Mouse (Mus musculus) neural tube, embryonic 12.5 days (tissue): ENCODE measurements at regions not wholly inside any gene's neighbourhood (a gene's known extent, or its start where the extent isn't known, plus 50 kb on each side); places are given as distances from the start of the nearest gene placed in this dataset.

Source experiments
- ATAC-seq: fragments of 200-750 bp; cut with Nextera tagmentation; 2 replicates; pipeline ENCODE4 v1.8.0; 2017; ENCODE audit warnings: low read depth, mild to moderate bottlenecking, moderate TSS enrichment, moderate library complexity; ENCODE audit not compliant: low FRiP score
- H3K27ac ChIP-seq: fragments of 300-500 bp; sonication (generic); 2 replicates; pipeline ENCODE4 v1.5.1; 2016
- H3K27me3 ChIP-seq: fragments of 300-500 bp; sonication (generic); replicated peaks from 2 replicates; pipeline ENCODE4 v1.6.1; 2016; ENCODE audit warnings: mild to moderate bottlenecking
- H3K36me3 ChIP-seq: fragments of 300-500 bp; sonication (generic); 2 replicates; pipeline ENCODE4 v1.6.1; 2016; ENCODE audit warnings: mild to moderate bottlenecking
- H3K4me1 ChIP-seq: fragments of 300-500 bp; sonication (generic); 2 replicates; pipeline ENCODE4 v1.6.1; 2016
- H3K4me2 ChIP-seq: fragments of 300-500 bp; sonication (generic); replicated peaks from 2 replicates; pipeline ENCODE4 v1.6.1; 2016; ENCODE audit warnings: mild to moderate bottlenecking
- H3K4me3 ChIP-seq: fragments of 300-500 bp; sonication (generic); 2 replicates; pipeline ENCODE4 v1.5.1; 2016
- H3K9ac ChIP-seq: fragments of 300-500 bp; sonication (generic); 2 replicates; pipeline ENCODE4 v1.6.1; 2016; ENCODE audit warnings: mild to moderate bottlenecking
- H3K9me3 ChIP-seq: fragments of 300-500 bp; sonication (generic); 2 replicates; pipeline ENCODE4 v1.6.1; 2016; ENCODE audit warnings: mild to moderate bottlenecking
- WGBS: fragments of 180-500 bp; shearing (Covaris S2); methylation state at CpG from one replicate; pipeline ENCODE4 v1.1.7; 2016; 5-methylcytosine and 5-hydroxymethylcytosine counted together

DNA sequence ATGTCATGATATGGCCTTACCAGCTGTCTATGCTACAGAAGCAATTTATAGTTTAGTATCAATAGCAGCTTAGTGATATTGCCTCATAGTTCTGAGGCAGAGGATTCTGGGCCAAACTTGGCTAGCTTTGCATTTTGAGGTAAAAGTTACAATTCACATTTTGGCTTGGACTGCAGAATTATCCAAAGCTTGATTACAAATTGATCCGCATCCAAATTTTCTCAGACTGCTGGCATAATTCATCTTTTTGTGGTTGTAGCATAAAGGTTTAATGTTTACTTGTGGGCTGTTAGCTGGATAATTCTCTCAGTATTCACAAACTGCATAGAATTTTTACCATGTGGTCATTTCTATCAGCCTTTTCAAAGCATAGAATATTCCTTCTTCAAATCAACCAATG, 589.9 kb upstream of the Pdcd1 start:
- H3K4me2 ChIP-seq: no peak overlapping the region
- WGBS: 96% methylated on average over 1 of the region's 1 CpGs

DNA sequence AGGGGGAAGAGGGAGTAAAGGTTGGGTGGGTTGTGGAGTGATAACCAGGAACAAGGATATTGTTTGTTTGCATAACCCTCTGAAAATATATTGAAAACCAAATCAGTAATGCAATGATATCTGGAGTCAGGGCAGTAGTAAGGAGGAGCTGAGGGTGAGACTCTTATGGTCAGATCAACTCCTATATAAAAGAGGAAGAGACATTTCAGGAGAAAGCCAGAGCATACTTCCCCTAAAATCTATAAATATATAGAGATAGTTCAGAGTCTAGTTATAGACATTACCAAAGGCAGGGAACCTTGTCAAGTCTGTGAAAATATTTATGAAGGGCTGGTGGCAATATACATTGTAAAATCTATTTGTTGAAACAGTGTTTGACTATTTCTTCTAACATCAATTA, 605.9 kb upstream of the Pdcd1 start:
- H3K9me3 ChIP-seq: no peaks in the 10 kb centered on the region
- no peak for ATAC-seq
- no peaks in the 10 kb centered on the region for H3K27me3 ChIP-seq
- H3K4me2 ChIP-seq: no peak overlapping the region
- no peak overlapping the region for H3K4me3 ChIP-seq
- no peak overlapping the region for H3K27ac ChIP-seq
- H3K9ac ChIP-seq: no peak overlapping the region
- no peaks in the 10 kb centered on the region for H3K36me3 ChIP-seq
- no peaks in the 10 kb centered on the region for H3K4me1 ChIP-seq

More for the DNA sequence above, 589.9 kb upstream of the Pdcd1 start:
- H3K9me3 ChIP-seq: no peaks in the 10 kb centered on the region
- no peak overlapping the region for H3K27ac ChIP-seq
- H3K9ac ChIP-seq: no peak overlapping the region
- H3K4me3 ChIP-seq: no peak overlapping the region
- no peak for ATAC-seq
- H3K27me3 ChIP-seq: no peaks in the 10 kb centered on the region
- H3K4me1 ChIP-seq: no peaks in the 10 kb centered on the region
- H3K36me3 ChIP-seq: no peaks in the 10 kb centered on the region

GRCm38 (mm10) chr1:94671641-94672040, 619.3 kb upstream of the Pdcd1 start:
- Histone ChIP-seq H3K4me1 (no peaks in the 10 kb centered on the region), H3K9ac (no peak overlapping the region), H3K9me3 (no peaks in the 10 kb centered on the region), H3K27ac (no peak overlapping the region), H3K4me3 (no peak overlapping the region), H3K36me3 (no peaks in the 10 kb centered on the region), H3K27me3 (no peaks in the 10 kb centered on the region), H3K4me2 (no peak overlapping the region)
- WGBS: 77% methylated on average over 4 of the region's 4 CpGs
- no peak for ATAC-seq

GRCm38 (mm10) chr1:94700517-94700916, 612.9 kb upstream of the Fam174a start:
- H3K36me3 ChIP-seq: no peaks in the 10 kb centered on the region

DNA sequence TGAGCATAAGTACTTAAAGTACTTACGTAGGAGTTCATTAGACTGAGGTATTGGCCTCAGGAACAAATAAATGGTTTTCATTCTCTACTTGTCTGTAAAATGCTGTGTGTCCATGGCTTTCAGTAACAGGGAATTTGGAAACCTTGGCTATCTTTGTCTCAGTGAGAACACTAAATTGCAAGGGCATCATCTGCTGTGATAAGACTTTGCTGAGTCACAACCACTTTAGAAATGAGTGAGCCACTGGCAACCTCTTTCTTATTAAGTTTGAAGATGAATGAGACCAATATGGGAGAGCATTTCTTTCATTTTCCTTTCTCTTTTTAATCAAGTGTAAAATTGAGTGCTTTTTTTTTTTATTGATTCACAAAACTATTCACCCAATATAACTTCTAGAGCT, 611.7 kb upstream of the Fam174a start:
- ATAC-seq: no peak
- 95% methylated on average over 1 of the region's 1 CpGs for WGBS
- H3K27ac ChIP-seq: no peak overlapping the region
- H3K4me2 ChIP-seq: no peak overlapping the region
- no peaks in the 10 kb centered on the region for H3K4me1 ChIP-seq
- no peaks in the 10 kb centered on the region for H3K27me3 ChIP-seq
- no peaks in the 10 kb centered on the region for H3K9me3 ChIP-seq
- no peak overlapping the region for H3K9ac ChIP-seq
- H3K4me3 ChIP-seq: no peak overlapping the region
- H3K36me3 ChIP-seq: no peaks in the 10 kb centered on the region

More at GRCm38 (mm10) chr1:94700517-94700916, 612.9 kb upstream of the Fam174a start:
- Histone ChIP-seq H3K4me1 (no peaks in the 10 kb centered on the region), H3K9ac (no peak overlapping the region), H3K9me3 (no peaks in the 10 kb centered on the region), H3K27me3 (no peaks in the 10 kb centered on the region), H3K4me2 (no peak overlapping the region), H3K27ac (no peak overlapping the region), H3K4me3 (no peak overlapping the region)
- 78% methylated on average over 1 of the region's 1 CpGs for WGBS
- no peak for ATAC-seq

- Histone ChIP-seq H3K4me3 (no peak overlapping the region), H3K4me1 (no peaks in the 10 kb centered on the region), H3K36me3 (no peaks in the 10 kb centered on the region), H3K27me3 (no peaks in the 10 kb centered on the region), H3K9me3 (no peaks in the 10 kb centered on the region), H3K9ac (no peak overlapping the region), H3K4me2 (no peak overlapping the region), H3K27ac (no peak overlapping the region)
- ATAC-seq: no peak
- WGBS: 25% methylated on average over 5 of the region's 5 CpGs
These were observed 600.6 kb upstream of the Fam174a start for GRCm38 (mm10) chr1:94712812-94713211.

DNA sequence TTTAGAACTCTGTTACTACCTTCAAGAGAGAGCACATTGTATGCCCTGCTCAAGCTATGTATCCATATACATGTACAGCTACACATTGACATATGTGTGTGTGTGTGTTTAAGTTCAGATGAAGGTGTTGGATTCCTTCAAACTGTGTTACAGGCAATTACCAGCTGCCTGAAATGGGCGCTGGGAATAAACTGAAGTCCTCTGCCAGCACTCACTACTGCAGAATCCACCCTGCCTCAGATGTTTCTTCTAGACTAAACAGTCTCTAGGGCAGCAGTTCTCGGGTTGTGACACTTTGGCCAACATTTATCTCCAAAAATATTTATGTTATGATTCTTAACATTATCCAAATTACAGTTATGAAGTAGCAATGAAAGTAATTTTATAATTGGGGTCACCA, 595.7 kb upstream of the Fam174a start:
- H3K36me3 ChIP-seq: no peaks in the 10 kb centered on the region
- no peaks in the 10 kb centered on the region for H3K9me3 ChIP-seq
- no peak for ATAC-seq
- no peak overlapping the region for H3K27ac ChIP-seq
- no peak overlapping the region for H3K4me3 ChIP-seq
- WGBS: 74% methylated on average over 2 of the region's 2 CpGs
- no peaks in the 10 kb centered on the region for H3K4me1 ChIP-seq
- H3K9ac ChIP-seq: no peak overlapping the region
- H3K27me3 ChIP-seq: no peaks in the 10 kb centered on the region
- no peak overlapping the region for H3K4me2 ChIP-seq

DNA sequence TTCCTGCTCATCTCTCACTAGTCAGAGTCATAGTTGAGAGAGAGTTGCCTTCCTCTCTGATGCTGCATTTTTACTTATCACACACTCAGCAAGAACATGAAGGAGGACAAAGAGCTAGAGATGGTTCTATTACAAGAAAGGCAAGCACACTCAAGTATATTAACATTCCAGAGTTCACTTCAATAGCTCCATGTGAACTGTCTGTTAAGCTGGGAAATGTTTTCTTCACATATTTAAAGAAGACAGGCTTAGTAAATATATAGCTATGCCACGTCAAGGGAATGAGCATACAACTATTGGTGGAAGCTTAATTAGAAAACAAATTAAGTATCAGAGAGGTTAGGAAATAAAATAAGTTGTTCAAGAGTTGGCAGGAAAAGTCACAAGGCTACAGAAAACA, 559.9 kb upstream of the Fam174a start:
- Histone ChIP-seq H3K27ac (no peak overlapping the region), H3K36me3 (no peaks in the 10 kb centered on the region), H3K4me2 (no peak overlapping the region), H3K4me1 (no peaks in the 10 kb centered on the region), H3K9me3 (no peaks in the 10 kb centered on the region), H3K9ac (no peak overlapping the region), H3K4me3 (no peak overlapping the region), H3K27me3 (no peaks in the 10 kb centered on the region)
- 70% methylated on average over 1 of the region's 1 CpGs for WGBS
- no peak for ATAC-seq

- 0 out of 2 replicates have a peak, but pooled peaks have one; percentile 58 for ATAC-seq
- whole genome bisulfite sequencing: 66% methylated on average over 2 of the region's 2 CpGs
- Histone ChIP-seq H3K27me3 (no peaks in the 10 kb centered on the region), H3K27ac (no peak overlapping the region), H3K4me2 (no peak overlapping the region), H3K36me3 (no peaks in the 10 kb centered on the region), H3K9me3 (no peaks in the 10 kb centered on the region), H3K4me1 (no peaks in the 10 kb centered on the region), H3K4me3 (no peak overlapping the region), H3K9ac (no peak overlapping the region)
These were observed 524.3 kb upstream of the Fam174a start for GRCm38 (mm10) chr1:94789019-94789585.

DNA sequence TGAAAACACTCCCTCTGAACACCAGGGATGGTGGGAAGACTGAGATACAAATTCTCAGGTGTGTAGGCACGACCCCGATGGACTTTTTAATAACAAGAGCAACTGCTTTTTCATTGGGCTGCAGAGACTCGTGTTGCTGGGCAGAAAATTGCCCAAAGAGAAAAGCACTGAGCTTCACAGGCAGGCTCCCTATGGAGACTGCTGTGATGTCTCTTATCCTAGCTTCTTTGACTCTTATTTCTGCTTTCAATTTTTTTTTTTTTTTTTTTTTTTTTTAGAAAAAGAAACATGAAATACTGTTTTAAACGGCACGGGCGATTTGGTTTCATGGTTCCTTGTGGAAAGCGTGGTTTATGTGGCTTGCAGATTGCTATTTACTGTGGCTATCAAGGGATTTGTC, 522.8 kb upstream of the Fam174a start:
- Histone ChIP-seq H3K4me2 (no peak overlapping the region), H3K9ac (no peak overlapping the region), H3K27ac (no peak overlapping the region), H3K9me3 (no peaks in the 10 kb centered on the region), H3K4me1 (no peaks in the 10 kb centered on the region), H3K27me3 (no peaks in the 10 kb centered on the region), H3K36me3 (no peaks in the 10 kb centered on the region), H3K4me3 (no peak overlapping the region)
- ATAC-seq: no peak
- 50% methylated on average over 7 of the region's 7 CpGs for WGBS

GRCm38 (mm10) chr1:94791052-94791451, 522.4 kb upstream of the Fam174a start:
- no peak overlapping the region for H3K4me3 ChIP-seq
- ATAC-seq: no peak
- no peaks in the 10 kb centered on the region for H3K27me3 ChIP-seq
- H3K9me3 ChIP-seq: no peaks in the 10 kb centered on the region
- H3K4me2 ChIP-seq: no peak overlapping the region
- 0 out of 2 replicates have a peak, but pooled peaks cover 2% of the 10 kb centered on the region for H3K4me1 ChIP-seq
- no peak overlapping the region for H3K27ac ChIP-seq
- WGBS: 69% methylated on average over 6 of the region's 6 CpGs
- no peak overlapping the region for H3K9ac ChIP-seq
- H3K36me3 ChIP-seq: no peaks in the 10 kb centered on the region

DNA sequence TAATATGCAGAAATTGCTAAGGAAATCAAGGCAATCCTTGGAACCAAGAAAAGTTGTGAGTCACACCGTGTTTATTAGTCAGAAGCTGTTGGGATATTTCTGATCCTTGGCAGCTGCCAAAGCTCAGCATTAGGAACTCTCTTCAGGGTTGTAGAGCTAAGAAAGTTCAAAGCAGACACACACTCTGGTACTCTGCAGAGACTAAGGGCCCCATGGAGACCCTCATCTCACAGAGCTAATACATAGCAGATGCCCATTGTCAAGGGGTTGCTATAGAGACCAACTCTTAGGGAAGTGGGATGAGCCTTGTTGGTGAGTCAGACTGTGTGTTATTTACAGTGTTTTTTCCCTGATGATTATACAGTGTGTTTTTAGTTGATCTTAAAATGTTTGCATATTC, 517.4 kb upstream of the Fam174a start:
- 0 out of 2 replicates have a peak, but pooled peaks have one; percentile 56 for ATAC-seq

DNA sequence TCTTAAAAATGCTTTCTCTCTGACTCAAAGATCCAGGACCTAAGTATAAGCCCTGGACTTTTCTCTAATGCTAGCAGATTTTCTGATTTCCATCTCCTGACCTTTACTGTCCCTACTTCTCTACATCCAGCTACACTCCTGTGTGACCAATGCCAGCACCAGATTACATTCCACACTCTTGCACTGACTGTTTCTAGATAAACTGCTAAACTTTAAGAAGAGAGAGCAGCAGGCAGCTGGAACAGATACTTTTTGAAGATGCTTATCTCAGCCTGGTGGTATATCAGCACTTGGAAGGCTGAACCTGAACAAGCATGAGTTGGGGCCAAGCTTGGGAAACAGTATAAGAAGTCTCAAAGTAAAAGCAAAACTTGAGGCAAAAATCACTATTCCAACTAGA, 509.7 kb upstream of the Fam174a start:
- Histone ChIP-seq H3K9ac (no peak overlapping the region), H3K27me3 (no peaks in the 10 kb centered on the region), H3K9me3 (no peaks in the 10 kb centered on the region), H3K4me1 (no peaks in the 10 kb centered on the region), H3K27ac (no peak overlapping the region), H3K4me3 (no peak overlapping the region), H3K4me2 (no peak overlapping the region), H3K36me3 (no peaks in the 10 kb centered on the region)
- no peak for ATAC-seq

More for the DNA sequence above, 517.4 kb upstream of the Fam174a start:
- 0 out of 2 replicates have a peak, but pooled peaks cover 3% of the 10 kb centered on the region for H3K4me1 ChIP-seq
- no peaks in the 10 kb centered on the region for H3K9me3 ChIP-seq
- no peak overlapping the region for H3K4me3 ChIP-seq
- no peak overlapping the region for H3K9ac ChIP-seq
- H3K36me3 ChIP-seq: no peaks in the 10 kb centered on the region
- H3K27ac ChIP-seq: no peak overlapping the region
- 73% methylated on average over 1 of the region's 1 CpGs for WGBS
- no peak overlapping the region for H3K4me2 ChIP-seq
- no peaks in the 10 kb centered on the region for H3K27me3 ChIP-seq
